Mouse (Mus musculus): ENCODE results near the gene Cyb5b.
"Not testable (repeated sequence)": the region's sequence is repeated elsewhere in the genome, so short reads cannot be mapped to it uniquely, and the experiment has no call there.

The Cyb5b gene

GRCm38 (mm10) chr8:107172969-107173645 lies 22.7 kb downstream of the Cyb5b start:
- no peak for DNase-seq (ENCODE audit: low spot score in 2 of 2)

GRCm38 (mm10) chr8:107181122-107181521 lies 30.7 kb downstream of the Cyb5b start:
- DNase-seq (ENCODE audit: low spot score in 2 of 2): no peak

- no peak for DNase-seq (ENCODE audit: low spot score in 2 of 2)
Measured at GRCm38 (mm10) chr8:107184996-107185395, 34.6 kb downstream of the Cyb5b start.

GRCm38 (mm10) chr8:107186659-107187390 lies 36.4 kb downstream of the Cyb5b start:
- DNase-seq (ENCODE audit: low spot score in 2 of 2): no peak

- no peak for DNase-seq (ENCODE audit: low spot score in 2 of 2)
Measured at GRCm38 (mm10) chr8:107187631-107188030, 37.2 kb downstream of the Cyb5b start.

- DNase-seq (ENCODE audit: low spot score in 2 of 2): no peak
Measured at GRCm38 (mm10) chr8:107192631-107193030, 42.2 kb downstream of the Cyb5b start.

GRCm38 (mm10) chr8:107193331-107193730 lies 42.9 kb downstream of the Cyb5b start:
- DNase-seq (ENCODE audit: low spot score in 2 of 2): no peak

GRCm38 (mm10) chr8:107194786-107195451 lies 44.5 kb downstream of the Cyb5b start:
- no peak for DNase-seq (ENCODE audit: low spot score in 2 of 2)

GRCm38 (mm10) chr8:107197901-107198826 lies 47.7 kb downstream of the Cyb5b start:
- DNase-seq (ENCODE audit: low spot score in 2 of 2): no peak

- DNase-seq (ENCODE audit: low spot score in 2 of 2): no peak
Measured at GRCm38 (mm10) chr8:107205164-107205563, 54.7 kb downstream of the Cyb5b start.

GRCm38 (mm10) chr8:107205701-107206561 lies 55.5 kb downstream of the Cyb5b start:
- no peak for DNase-seq (ENCODE audit: low spot score in 2 of 2)

GRCm38 (mm10) chr8:107206782-107207525 lies 56.5 kb downstream of the Cyb5b start:
- DNase-seq (ENCODE audit: low spot score in 2 of 2): no peak

GRCm38 (mm10) chr8:107209185-107209584 lies 58.7 kb downstream of the Cyb5b start:
- no peak for DNase-seq (ENCODE audit: low spot score in 2 of 2)

GRCm38 (mm10) chr8:107212006-107212405 lies 61.6 kb downstream of the Cyb5b start:
- no peak for DNase-seq (ENCODE audit: low spot score in 2 of 2)

GRCm38 (mm10) chr8:107217230-107217629 lies 66.8 kb downstream of the Cyb5b start:
- DNase-seq (ENCODE audit: low spot score in 2 of 2): not testable (repeated sequence)

- no peak for DNase-seq (ENCODE audit: low spot score in 2 of 2)
Measured at GRCm38 (mm10) chr8:107218091-107218490, 67.7 kb downstream of the Cyb5b start.

GRCm38 (mm10) chr8:107219078-107219477 lies 68.6 kb downstream of the Cyb5b start:
- DNase-seq (ENCODE audit: low spot score in 2 of 2): no peak

GRCm38 (mm10) chr8:107221924-107222851 lies 71.7 kb downstream of the Cyb5b start:
- peak in 1 of 2 experiments; percentile 16 for DNase-seq (ENCODE audit: low spot score in 2 of 2)

GRCm38 (mm10) chr8:107226183-107226582 lies 75.7 kb downstream of the Cyb5b start:
- no peak for DNase-seq (ENCODE audit: low spot score in 2 of 2)

Measured in spleen, postnatal 4 days (tissue).